Mouse (Mus musculus): Measurements from ENCODE around the gene Gm17660. TPM values are rescaled to one million over a fixed set of nuclear protein-coding genes. Genes with fewer than 3 reads are reported as not detected.

The Gm17660 gene
- 0.44 TPM in 1 of 2 replicates, not detected in the other for polyA plus RNA-seq (2014; fragmentation: Nextera tagmentation; extraction: Ambion mirVana)

- 95% methylated on average over 7 of the region's 7 CpGs for WGBS
- H3K27ac ChIP-seq (ENCODE audit: low read depth, low read length): no peak within 1 kb of the TSS
These were observed at the start of gene Gm17660 for GRCm38 (mm10) chr5:104077508-104077907. TSS of gene Gm17660 (minus strand) at chr5:104077608.

GRCm38 (mm10) chr5:104126561-104127320, 49.3 kb upstream of the Gm17660 start:
- Histone ChIP-seq H3K27ac (ENCODE audit: low read depth, low read length) (no peak overlapping the region), H3K4me1 (ENCODE audit: control insufficient read depth, insufficient read depth, low read length) (no peaks in the 10 kb centered on the region), H3K27me3 (ENCODE audit: control insufficient read depth, insufficient read depth, low read length) (no peaks in the 10 kb centered on the region), H3K36me3 (ENCODE audit: control insufficient read depth, insufficient read depth, low read length) (no peaks in the 10 kb centered on the region), H3K9me3 (ENCODE audit: control insufficient read depth, low read length) (no peaks in the 10 kb centered on the region), H3K4me3 (ENCODE audit: low read depth, low read length) (no peak overlapping the region), H3K9ac (replicated peaks; ENCODE audit: low read depth, low read length) (no peak overlapping the region), H3K4me2 (ENCODE audit: low read depth, low read length) (no peak overlapping the region)
- no peak for ATAC-seq (ENCODE audit: low read depth)
- 91% methylated on average over 12 of the region's 12 CpGs for WGBS

More at GRCm38 (mm10) chr5:104077508-104077907, at the start of gene Gm17660:
- no peaks in the 10 kb centered on the region for H3K36me3 ChIP-seq (ENCODE audit: control insufficient read depth, insufficient read depth, low read length)
- no peaks in the 10 kb centered on the region for H3K9me3 ChIP-seq (ENCODE audit: control insufficient read depth, low read length)
- H3K4me3 ChIP-seq (ENCODE audit: low read depth, low read length): no peak within 1 kb of the TSS
- H3K4me1 ChIP-seq (ENCODE audit: control insufficient read depth, insufficient read depth, low read length): no peaks in the 10 kb centered on the region
- no peak within 1 kb of the TSS for H3K4me2 ChIP-seq (ENCODE audit: low read depth, low read length)
- no peak for ATAC-seq (ENCODE audit: low read depth)
- H3K9ac ChIP-seq (replicated peaks; ENCODE audit: low read depth, low read length): no peak within 1 kb of the TSS
- H3K27me3 ChIP-seq (ENCODE audit: control insufficient read depth, insufficient read depth, low read length): no peaks in the 10 kb centered on the region

- ATAC-seq (ENCODE audit: low read depth): no peak
- H3K9ac ChIP-seq (replicated peaks; ENCODE audit: low read depth, low read length): no peak overlapping the region
- H3K27ac ChIP-seq (ENCODE audit: low read depth, low read length): no peak overlapping the region
- no peaks in the 10 kb centered on the region for H3K9me3 ChIP-seq (ENCODE audit: control insufficient read depth, low read length)
- no peaks in the 10 kb centered on the region for H3K4me1 ChIP-seq (ENCODE audit: control insufficient read depth, insufficient read depth, low read length)
- H3K4me2 ChIP-seq (ENCODE audit: low read depth, low read length): no peak overlapping the region
- no peak overlapping the region for H3K4me3 ChIP-seq (ENCODE audit: low read depth, low read length)
- no peaks in the 10 kb centered on the region for H3K36me3 ChIP-seq (ENCODE audit: control insufficient read depth, insufficient read depth, low read length)
- 82% methylated on average over 6 of the region's 6 CpGs for WGBS
- no peaks in the 10 kb centered on the region for H3K27me3 ChIP-seq (ENCODE audit: control insufficient read depth, insufficient read depth, low read length)
These were observed 46.7 kb upstream of the Gm17660 start for GRCm38 (mm10) chr5:104124016-104124658.

GRCm38 (mm10) chr5:104115890-104116289, 38.5 kb upstream of the Gm17660 start:
- no peak for ATAC-seq (ENCODE audit: low read depth)
- Histone ChIP-seq H3K9ac (replicated peaks; ENCODE audit: low read depth, low read length) (no peak overlapping the region), H3K36me3 (ENCODE audit: control insufficient read depth, insufficient read depth, low read length) (no peaks in the 10 kb centered on the region), H3K9me3 (ENCODE audit: control insufficient read depth, low read length) (no peaks in the 10 kb centered on the region), H3K27me3 (ENCODE audit: control insufficient read depth, insufficient read depth, low read length) (no peaks in the 10 kb centered on the region), H3K27ac (ENCODE audit: low read depth, low read length) (peak overlapping the region; percentile 58; the same call in 1 of the 2 replicates), H3K4me3 (ENCODE audit: low read depth, low read length) (no peak overlapping the region), H3K4me1 (ENCODE audit: control insufficient read depth, insufficient read depth, low read length) (peaks cover 19% of the 10 kb centered on the region), H3K4me2 (ENCODE audit: low read depth, low read length) (no peak overlapping the region)
- WGBS: 71% methylated on average over 4 of the region's 4 CpGs

- Histone ChIP-seq H3K27ac (ENCODE audit: low read depth, low read length) (peak overlapping the region; percentile 89), H3K4me3 (ENCODE audit: low read depth, low read length) (no peak overlapping the region), H3K9me3 (ENCODE audit: control insufficient read depth, low read length) (no peaks in the 10 kb centered on the region), H3K36me3 (ENCODE audit: control insufficient read depth, insufficient read depth, low read length) (no peaks in the 10 kb centered on the region), H3K27me3 (ENCODE audit: control insufficient read depth, insufficient read depth, low read length) (no peaks in the 10 kb centered on the region), H3K4me2 (ENCODE audit: low read depth, low read length) (peak overlapping the region; percentile 16; the same call in 1 of the 2 replicates), H3K4me1 (ENCODE audit: control insufficient read depth, insufficient read depth, low read length) (peaks cover 22% of the 10 kb centered on the region), H3K9ac (replicated peaks; ENCODE audit: low read depth, low read length) (no peak overlapping the region)
- no peak for ATAC-seq (ENCODE audit: low read depth)
- 44% methylated on average over 14 of the region's 14 CpGs for WGBS
These were observed 37.7 kb upstream of the Gm17660 start for GRCm38 (mm10) chr5:104115118-104115517.

- H3K4me3 ChIP-seq (ENCODE audit: low read depth, low read length): peak within 1 kb of the TSS; percentile 25
- peak within 1 kb of the TSS; percentile 89 for H3K27ac ChIP-seq (ENCODE audit: low read depth, low read length)
- no peaks in the 10 kb centered on the region for H3K36me3 ChIP-seq (ENCODE audit: control insufficient read depth, insufficient read depth, low read length)
- ATAC-seq (ENCODE audit: low read depth): 0 out of 2 replicates have a peak, but pooled peaks have one; percentile 25
- no peaks in the 10 kb centered on the region for H3K27me3 ChIP-seq (ENCODE audit: control insufficient read depth, insufficient read depth, low read length)
- no peaks in the 10 kb centered on the region for H3K9me3 ChIP-seq (ENCODE audit: control insufficient read depth, low read length)
- peak within 1 kb of the TSS; percentile 42 for H3K4me2 ChIP-seq (ENCODE audit: low read depth, low read length)
- peak within 1 kb of the TSS; percentile 58 for H3K9ac ChIP-seq (replicated peaks; ENCODE audit: low read depth, low read length)
- WGBS: 4% methylated on average over 15 of the region's 15 CpGs
- peaks cover 29% of the 10 kb centered on the region for H3K4me1 ChIP-seq (ENCODE audit: control insufficient read depth, insufficient read depth, low read length)
These were observed 36.2 kb upstream of the Gm17660 start, which contains the start of gene Sparcl1 for GRCm38 (mm10) chr5:104113491-104114172. TSS of gene Sparcl1 (minus strand) at chr5:104113733.

- Histone ChIP-seq H3K4me3 (ENCODE audit: low read depth, low read length) (peak overlapping the region; percentile 25), H3K4me1 (ENCODE audit: control insufficient read depth, insufficient read depth, low read length) (peaks cover 39% of the 10 kb centered on the region), H3K4me2 (ENCODE audit: low read depth, low read length) (peak overlapping the region; percentile 42), H3K9ac (replicated peaks; ENCODE audit: low read depth, low read length) (peak overlapping the region; percentile 58), H3K9me3 (ENCODE audit: control insufficient read depth, low read length) (no peaks in the 10 kb centered on the region), H3K36me3 (ENCODE audit: control insufficient read depth, insufficient read depth, low read length) (no peaks in the 10 kb centered on the region), H3K27me3 (ENCODE audit: control insufficient read depth, insufficient read depth, low read length) (no peaks in the 10 kb centered on the region), H3K27ac (ENCODE audit: low read depth, low read length) (peak overlapping the region; percentile 89)
- 4% methylated on average over 5 of the region's 5 CpGs for WGBS
- no peak for ATAC-seq (ENCODE audit: low read depth)
These were observed 35.1 kb upstream of the Gm17660 start for GRCm38 (mm10) chr5:104112511-104112910.

GRCm38 (mm10) chr5:104112016-104112415, 34.6 kb upstream of the Gm17660 start:
- Histone ChIP-seq H3K27ac (ENCODE audit: low read depth, low read length) (peak overlapping the region; percentile 89), H3K9ac (replicated peaks; ENCODE audit: low read depth, low read length) (peak overlapping the region; percentile 58; the same call in 1 of the 2 replicates), H3K9me3 (ENCODE audit: control insufficient read depth, low read length) (no peaks in the 10 kb centered on the region), H3K36me3 (ENCODE audit: control insufficient read depth, insufficient read depth, low read length) (no peaks in the 10 kb centered on the region), H3K4me2 (ENCODE audit: low read depth, low read length) (peak overlapping the region; percentile 42), H3K4me1 (ENCODE audit: control insufficient read depth, insufficient read depth, low read length) (peaks cover 40% of the 10 kb centered on the region), H3K27me3 (ENCODE audit: control insufficient read depth, insufficient read depth, low read length) (no peaks in the 10 kb centered on the region), H3K4me3 (ENCODE audit: low read depth, low read length) (peak overlapping the region; percentile 25)
- ATAC-seq (ENCODE audit: low read depth): no peak
- 2% methylated on average over 9 of the region's 9 CpGs for WGBS
